Mouse (Mus musculus) layer of hippocampus, postnatal 14 days (tissue): ENCODE results near the gene Runx1. TPM values are rescaled to one million over a fixed set of nuclear protein-coding genes. Genes with fewer than 3 reads are reported as not detected.

Experiments used
- DNase-seq, 2 experiments: peaks; one replicate each; pipeline ENCODE4 v3.0.0; 2021 to 2022; ENCODE audit warnings: low spot score in 2 of 2, mixed read lengths in 1 of 2
- total RNA-seq, 2 experiments: library from RNA; stranded (reverse); gene quantifications; 2 replicates each; pipeline ENCODE4 v1.2.3; 2021

Gene Runx1
- total RNA-seq, 2 experiments from 2014 or later = 1.9 to 2.6 TPM

DNA sequence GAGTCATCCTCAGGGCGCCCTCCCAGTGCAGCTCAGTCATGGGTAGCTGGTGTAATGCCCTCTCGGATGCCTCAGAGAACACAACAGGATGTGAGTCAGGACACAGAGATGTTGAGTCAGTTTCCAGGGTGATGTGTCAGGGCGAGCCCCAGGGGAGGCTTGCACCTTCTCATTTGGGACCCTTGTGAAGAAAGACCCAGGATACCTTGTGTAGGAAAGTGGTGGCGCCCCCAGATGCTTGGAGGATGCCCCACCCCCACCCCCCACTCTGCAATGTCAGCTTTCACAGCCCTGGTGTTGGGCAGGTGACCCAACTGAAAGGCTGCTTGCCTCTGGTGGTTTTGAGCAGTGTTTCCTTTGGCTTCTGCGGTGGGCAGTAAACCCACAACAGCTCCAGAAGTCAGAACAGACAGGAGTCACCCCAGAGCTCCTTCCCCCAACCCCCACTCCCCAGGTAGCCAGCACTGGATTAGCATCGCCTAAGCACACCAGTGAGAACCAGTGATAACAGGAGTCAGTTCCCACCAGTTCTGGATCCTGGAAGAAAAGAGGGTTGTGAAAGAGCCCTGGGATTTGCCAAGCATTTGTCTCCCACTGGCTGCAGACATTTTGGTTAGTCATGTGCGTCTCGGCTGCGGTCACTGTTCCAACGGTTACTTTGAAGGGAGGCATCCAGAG lies 205.0 kb downstream of the Runx1 start:
- DNase-seq = no peak

DNA sequence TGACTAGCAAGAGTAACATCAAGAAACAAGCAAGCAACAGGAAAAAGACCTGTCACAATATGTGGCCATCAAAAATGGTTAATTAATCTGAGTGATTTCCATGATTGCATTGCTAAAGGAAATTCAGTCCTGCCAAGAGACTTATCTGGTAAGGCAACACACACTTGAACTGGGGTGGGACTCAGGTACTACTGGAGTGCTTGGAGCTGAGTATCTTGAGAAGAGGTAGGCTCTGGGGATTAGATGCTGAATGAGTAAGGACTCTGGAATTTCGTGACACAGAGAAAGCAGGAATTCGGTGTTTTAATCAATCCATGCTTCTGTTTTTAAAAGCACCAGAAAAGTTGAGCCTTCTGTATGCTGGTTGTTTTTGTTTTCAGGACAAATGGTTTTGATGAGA lies 209.1 kb downstream of the Runx1 start:
- no peak for DNase-seq

DNA sequence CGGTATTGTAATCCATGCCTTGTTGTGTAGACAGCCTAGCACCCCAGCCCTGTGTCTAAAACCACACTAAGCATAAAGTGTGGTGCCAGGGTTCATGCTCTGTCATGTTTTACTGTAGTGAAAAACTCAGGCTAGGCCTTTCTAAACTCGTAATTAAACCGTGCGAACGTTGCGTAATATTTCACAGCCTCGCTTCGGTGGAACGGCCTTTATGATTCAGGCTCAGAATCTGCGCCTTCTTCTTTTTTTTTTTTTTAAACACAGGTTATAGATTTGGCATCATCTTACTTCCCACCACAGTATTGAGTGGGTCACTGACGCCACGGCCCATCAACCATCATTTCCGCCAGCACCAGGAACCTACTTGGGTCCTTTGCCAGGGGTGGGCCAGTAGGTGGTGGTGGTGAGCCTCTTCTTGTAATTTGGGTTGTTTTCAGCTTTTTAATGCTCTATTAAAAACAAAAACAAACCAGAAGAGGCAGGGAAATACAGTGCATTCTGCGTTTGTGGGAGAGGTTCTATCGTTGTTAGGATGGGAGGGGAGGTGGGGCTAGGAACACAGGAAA lies 210.6 kb downstream of the Runx1 start:
- no peak for DNase-seq

DNA sequence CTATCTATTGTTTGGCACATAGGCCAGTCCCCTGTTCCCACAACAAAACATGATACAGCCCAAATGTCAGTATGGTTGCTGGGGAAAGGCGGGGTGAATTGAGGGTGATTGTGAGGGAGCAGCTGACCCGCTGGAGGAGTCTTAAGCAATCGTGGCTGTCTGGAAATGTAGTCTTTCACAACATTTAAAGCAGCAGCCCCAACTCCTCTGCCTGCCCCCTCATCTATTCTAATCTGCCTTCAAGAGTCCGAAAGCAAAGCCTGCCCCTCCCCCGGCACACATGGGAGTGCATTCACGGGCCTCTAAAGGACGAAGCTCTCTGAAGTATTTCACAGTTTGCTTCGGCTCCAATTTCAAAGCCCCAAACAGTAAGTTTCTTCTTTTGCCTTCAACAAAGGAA lies 213.4 kb downstream of the Runx1 start:
- DNase-seq = no peak

DNA sequence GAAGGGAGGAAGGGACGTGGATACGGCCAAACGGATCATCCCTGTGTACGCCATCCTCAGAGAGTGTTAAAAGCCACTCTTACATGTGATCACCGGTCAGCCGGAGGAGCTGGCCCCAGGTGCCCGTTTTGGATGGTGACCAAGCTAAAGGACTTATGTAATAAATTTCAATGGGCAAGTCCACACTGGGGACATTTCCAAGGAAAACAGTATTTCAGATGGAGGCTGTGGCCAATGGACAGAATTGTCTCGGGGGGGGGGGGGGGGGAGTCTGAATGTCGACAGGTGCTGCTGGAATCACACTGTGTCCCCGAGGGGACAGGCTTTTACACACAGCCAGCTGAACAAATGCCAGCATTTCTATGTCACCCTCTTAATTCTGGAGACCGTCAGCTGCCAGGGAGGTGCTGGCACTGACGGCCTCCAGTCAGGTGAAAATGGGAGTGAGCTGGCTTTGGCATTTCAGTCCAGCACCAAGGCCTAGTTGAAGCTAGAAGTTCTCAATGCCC lies 214.3 kb downstream of the Runx1 start:
- no peak for DNase-seq

DNA sequence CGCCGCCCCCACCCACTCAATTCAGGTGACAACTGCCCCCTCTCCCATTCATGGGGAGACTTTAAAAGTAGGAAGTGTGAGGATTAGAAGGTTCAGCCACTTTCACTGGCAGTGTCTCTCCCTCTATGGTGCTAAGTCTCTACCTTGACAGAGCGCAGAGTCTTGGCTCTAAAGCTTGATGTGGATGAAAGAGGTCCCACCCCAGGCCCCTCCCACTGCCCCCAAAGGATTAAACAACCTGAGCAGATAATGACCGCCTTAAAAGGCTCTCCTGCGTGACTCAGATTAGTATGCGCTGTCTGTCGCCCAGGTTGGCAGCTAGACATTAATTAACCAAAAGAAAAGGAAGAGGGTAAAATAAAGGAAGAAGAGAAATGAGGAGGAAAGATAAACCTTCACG lies 215.5 kb downstream of the Runx1 start:
- DNase-seq = no peak

DNA sequence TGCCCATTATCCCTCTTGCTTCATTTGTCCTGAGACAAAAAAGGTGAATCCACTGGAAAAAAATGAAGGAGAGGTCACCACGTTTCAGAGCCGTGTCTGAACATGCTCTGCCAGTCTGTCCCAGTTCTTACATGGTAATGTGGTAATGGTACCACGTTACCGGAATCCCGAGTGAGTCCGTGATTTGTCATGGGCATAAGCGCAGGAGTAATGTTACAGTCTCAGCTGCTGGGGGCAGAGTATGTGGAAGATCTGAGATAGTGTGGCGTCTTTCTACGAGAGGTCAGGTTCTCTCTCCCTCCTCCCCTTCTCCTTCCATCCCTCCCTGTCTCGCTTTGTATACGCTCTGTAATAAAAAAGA lies 216.3 kb downstream of the Runx1 start:
- no peak for DNase-seq

DNA sequence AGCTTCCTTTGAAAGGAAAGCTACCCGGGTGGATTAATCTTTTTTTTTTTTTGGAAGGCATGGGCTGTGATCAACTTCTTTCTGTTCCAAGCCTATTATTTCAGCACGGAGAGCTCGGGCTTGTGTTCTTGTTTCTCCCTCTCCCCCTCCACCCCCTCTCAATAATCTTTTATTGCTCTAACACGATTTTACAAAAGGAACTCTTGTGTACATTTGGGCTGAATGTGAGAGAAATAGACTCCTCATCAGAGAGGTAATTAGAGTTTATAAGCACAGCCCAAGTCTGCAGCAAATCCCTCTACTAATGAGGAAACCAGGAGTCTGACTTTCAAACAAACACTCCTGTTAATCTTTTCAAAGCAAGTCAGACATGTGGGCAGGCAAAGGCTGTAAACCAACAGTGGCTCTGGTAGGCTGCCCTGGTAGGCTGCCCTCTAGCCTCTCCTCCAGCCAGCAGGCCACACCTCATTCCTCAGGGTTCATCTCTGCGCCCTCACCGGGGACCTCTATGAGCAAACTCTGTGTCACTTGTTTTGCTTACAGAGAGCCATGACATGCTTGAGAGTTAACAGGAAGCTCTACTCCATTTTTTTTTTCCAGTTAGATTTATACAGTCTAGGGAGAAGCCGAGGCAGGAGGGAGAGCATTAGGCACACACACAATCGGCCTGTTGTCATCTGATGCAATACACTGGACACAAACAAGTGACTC lies 216.8 kb downstream of the Runx1 start:
- no peak for DNase-seq

DNA sequence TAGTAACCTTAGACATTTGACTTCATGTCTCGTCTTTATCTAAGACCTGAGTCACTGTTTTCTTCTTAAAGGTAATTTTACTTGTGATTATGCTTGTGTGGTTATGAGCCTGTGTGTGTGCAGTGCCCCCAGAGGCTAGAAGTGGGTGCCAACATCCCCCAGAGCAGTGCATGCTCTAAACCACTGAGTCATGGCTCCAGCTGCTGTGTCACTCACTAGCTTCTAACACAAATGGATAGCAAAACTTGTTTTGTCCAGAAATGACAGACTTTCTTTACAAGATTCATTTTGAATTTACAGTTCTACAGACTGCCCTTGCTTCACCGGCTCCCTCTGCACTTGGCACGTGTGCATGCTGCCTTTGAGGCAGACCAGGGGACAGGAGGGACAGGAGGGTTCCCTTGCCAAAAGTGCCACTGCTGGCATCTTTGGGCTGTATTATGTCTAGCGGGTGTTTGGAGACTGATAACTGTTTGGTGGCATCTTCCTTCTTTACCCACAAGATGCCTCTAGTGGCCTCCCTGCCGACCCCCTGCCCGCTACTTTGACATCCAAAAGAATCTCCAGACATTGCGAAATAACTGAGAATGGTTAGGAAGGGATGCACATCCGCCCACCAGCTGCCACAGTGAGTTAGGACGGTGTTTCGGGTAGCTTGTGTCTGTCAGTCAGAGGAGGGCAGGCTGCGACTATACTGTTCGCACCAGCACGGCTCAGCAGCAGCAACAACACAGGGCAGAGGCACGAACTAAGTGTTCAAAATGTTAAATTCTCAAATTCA lies 217.6 kb downstream of the Runx1 start:
- DNase-seq = no peak

DNA sequence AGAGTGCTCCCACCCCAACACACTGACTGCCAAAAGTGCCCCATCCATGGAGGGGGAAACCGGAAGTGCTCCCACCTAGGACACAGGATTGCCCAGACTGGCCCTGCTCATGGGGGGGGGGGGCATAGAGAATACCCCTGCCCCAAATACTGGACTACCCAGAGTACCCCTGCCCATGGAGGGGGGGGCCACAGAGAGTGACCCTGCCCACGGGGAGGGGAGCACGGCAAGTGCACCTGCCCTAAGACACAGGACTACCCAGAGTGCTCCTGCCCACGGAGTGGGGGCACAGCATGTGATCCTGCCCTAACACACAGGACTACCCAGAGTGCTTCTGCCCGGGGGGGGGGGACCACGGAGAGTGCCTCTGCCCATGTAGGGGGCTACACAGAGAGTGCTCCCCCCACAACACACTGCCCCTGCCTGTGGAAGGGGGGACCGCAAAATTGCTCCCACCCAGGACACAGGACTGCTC lies 219.4 kb downstream of the Runx1 start:
- DNase-seq = no peak

DNA sequence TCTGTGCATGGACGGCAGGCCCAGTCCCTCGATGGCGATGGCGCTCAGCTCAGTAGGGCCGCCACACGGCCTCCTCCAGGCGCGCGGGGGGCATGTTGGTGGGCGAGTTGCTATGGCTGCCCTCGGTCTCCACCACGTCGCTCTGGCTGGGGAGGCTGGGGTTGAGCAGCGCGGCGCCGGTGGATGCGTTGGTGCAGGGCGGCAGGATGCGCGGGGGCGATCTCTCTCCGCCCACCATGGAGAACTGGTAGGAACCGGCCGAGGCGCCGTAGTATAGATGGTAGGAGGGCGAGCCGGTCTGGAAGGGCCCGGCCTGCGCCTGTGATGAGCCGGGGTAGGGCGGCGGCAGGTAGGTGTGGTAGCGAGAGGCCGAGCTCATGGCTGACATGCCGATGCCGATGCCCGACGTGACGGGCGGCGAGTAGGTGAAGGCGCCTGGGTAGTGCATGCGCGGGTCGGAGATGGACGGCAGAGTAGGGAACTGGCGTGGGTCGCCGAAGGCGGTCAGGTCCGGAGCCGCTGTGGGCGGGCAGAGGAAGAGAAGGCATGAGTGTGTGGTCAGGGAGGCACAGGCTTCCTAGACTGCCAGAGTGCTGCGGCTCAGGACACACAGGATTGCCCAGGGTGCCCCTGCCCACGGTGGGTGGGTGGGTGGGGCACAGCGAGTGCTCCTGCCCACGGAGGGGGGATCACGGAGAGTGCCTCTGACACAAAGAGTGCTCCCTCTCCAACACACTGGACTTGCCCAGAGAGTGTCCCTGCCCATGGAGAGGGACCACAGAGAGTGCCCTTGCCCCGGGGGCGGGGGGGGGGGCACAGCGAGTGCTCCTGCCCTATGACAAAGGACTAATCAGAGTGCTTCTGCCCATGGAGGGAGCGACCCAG lies 220.1 kb downstream of the Runx1 start:
- no peak for DNase-seq

DNA sequence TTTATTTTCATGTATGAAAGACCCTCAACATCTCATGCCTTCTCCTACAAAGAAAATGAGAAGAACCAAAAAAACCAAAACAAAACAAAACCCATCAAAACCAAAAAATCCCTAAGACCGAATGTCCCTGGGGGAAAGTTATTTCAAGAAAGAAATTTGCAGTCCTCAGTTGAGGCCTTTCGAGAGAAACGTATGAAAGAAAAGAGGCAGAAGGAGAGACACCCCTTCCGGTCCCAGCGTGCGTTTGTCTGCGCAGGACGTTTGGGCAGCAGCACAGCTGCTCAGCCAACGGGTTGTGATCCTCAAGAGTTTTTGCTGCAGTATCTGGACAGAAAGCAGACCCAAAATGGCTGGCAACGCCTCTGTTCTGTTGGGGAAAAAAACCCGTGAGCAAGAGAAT lies 223.4 kb downstream of the Runx1 start:
- DNase-seq = no peak

DNA sequence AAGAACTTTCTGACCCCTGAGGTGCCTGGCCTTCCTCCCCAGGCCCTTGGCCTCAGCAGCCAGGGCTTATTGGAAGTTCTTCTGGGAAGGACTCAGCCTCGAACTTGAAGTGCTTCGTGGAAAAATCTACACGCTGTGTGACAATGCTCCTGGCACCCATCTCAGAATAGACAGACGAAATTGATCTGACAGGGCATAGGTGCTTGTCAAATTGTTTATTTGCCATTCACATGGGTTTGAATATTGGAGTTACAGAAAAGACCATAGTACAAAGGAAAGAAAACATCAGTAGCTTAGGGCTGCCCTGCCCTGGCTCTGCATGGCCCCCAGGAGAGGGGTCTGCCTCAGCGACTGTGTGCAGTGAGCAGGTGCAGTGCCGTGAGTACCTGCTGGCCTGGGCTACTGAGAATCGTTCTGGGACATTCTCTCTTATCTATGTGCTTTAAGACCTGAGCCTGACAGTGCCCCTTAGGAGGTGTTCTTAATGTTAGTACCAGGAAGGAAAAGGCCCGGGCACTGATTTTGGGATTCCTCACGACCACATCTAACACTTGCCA lies 224.6 kb downstream of the Runx1 start:
- DNase-seq = no peak

DNA sequence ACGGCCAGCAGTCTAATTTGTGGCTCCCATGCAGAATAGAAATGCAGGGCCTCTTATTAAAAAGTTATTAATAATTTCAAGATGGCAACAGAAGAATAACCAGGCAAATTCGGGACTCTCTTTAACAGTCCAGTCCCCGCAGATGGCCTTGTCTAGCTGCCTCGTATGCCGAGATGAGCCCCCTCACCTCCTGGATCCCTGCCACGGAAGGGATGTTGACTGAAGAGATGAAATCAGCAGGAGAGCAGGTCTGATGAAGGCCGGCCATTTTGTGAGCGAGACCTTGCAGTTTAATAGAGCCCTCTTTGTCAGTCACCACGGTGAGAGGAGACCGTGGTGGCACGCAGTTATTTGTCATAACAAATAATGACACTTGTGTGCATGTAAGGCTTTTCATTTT lies 226.5 kb downstream of the Runx1 start:
- DNase-seq = no peak

DNA sequence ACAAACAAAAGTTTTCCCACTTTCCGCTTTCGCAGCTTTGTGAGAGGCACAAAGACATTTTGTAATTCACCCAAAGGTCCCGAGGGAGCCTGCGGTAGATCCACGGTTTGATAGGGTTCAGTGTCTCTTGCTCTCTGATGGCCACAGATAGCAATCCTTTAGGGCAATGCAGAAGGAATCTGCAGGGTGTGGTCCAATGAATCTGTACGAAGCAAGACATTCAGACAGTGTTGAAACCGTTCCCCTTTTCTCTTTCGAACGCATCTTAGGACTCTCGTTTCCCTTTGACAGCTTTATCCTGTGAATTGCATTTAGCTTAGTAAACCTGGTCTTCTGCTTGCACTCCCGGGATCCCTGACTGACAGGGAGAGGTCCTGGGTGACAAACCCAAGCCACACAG lies 228.3 kb downstream of the Runx1 start:
- no peak for DNase-seq

DNA sequence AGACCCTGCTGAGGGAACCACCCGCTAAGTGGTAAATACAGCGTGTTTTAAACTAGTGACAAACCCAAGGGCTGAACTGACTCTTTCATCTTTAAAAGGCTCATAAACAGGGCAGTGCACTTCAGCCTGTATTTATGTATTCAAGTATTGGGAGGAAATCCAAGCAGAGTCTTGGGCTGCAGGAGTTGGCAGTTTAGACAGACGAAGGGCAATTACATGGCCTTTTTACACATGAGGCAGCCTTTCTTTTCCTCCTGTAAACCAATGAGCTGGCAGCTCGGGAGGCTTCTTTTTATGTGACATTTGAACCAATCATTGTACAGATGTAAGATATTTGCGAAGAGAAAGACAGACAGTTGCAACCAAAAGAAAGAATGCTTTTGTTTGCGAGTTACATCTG lies 233.7 kb downstream of the Runx1 start:
- no peak for DNase-seq

DNA sequence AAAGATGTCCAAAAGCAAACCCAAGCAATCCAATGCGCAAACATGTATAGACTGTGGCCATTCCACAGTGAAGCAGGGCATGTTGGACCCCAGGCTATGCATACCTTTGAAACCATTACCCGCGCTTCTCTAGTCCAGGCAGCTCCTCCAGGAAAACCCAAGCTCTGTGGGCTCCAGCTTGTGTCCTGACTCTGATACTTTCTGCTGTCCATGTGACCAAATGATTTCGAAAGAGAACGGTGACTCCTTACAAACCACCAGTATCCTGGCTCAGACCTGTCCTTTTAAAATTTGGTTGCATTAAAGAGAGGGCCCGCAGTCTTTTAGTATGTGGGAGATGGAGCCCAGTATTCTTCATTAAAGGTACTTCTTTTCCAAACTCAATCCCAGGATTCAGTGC lies 234.2 kb downstream of the Runx1 start:
- DNase-seq = no peak

DNA sequence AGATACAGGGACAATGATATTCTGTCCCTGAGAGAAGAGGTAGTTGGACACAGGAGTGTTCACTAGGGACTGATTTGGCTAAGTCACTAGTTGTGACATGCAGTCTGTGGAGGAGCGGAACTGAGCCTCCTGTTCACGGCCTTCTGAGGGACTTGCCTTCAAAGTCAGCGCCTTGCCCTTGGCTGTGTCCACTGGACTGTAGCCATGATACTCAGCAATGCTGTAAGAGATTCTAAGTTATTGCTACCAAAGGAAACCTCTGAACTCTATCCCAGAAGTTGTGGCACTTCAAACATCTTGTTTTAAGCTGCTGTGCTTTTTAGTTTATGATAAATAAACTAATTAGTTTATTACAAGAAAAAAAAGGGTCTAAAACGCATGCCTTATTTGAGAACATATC lies 238.1 kb downstream of the Runx1 start:
- no peak for DNase-seq

DNA sequence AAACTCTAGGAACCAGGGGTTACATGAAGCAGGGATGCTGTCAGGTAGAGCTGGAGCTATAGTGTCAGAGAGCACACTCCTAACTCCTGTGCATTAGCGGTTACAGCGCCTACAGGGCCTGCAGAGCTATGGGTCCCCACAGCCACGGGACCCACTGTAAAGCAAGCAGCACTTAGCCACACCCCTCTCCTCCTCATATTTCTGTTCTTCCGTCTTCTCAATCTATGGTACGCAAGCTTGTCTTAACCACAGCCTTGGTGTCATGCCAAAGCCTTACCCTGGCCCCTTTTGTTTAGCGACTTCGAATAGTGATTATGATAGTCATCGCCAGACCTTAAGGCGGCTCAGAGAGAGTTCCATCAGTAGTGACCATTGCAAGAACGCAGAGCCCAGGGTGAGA lies 244.2 kb downstream of the Runx1 start:
- no peak for DNase-seq

DNA sequence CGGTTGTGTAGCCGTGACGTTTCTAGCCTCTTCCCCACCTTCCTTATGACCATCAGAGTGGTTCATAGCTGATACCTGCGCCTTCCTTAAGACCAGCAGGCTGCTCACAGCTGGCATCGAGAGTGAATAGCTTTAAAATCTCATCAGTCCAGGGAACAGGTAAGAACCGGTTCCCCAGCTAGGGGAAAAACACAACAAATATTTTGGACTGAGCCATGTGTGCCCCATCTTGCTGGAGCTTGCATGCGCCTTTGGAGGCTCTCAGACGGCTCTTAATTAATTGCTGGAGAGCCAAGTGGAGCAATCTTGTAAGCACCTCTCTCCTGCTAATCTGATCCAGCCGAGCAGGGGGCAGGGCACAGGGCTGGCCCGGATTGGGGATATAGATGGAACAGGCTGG lies 245.0 kb downstream of the Runx1 start:
- no peak for DNase-seq
